Mouse (Mus musculus) intestine, embryonic 16.5 days (tissue): ENCODE measurements around the gene E2f4. TPM values are rescaled to one million over a fixed set of nuclear protein-coding genes. Genes with fewer than 3 reads are reported as not detected.

Experiments used
- ATAC-seq: fragments of 200-750 bp; cut with Nextera tagmentation; 2 replicates; pipeline ENCODE4 v1.8.0; 2017; ENCODE audit warnings: moderate TSS enrichment, moderate library complexity
- H3K27ac ChIP-seq: fragments of 300-500 bp; sonication (generic); 2 replicates; pipeline ENCODE4 v1.5.1; 2014; ENCODE audit warnings: mild to moderate bottlenecking, low read length
- H3K27me3 ChIP-seq: fragments of 300-500 bp; sonication (generic); replicated peaks from 2 replicates; pipeline ENCODE4 v1.6.1; 2014; ENCODE audit warnings: low read length, control low read depth, mixed read lengths; ENCODE audit not compliant: control insufficient read depth, insufficient read depth
- H3K36me3 ChIP-seq: fragments of 300-500 bp; sonication (generic); 2 replicates; pipeline ENCODE4 v1.6.1; 2014; ENCODE audit warnings: low read length, control low read depth; ENCODE audit not compliant: control insufficient read depth, insufficient read depth
- H3K4me1 ChIP-seq: fragments of 300-500 bp; sonication (generic); 2 replicates; pipeline ENCODE4 v1.6.1; 2014; ENCODE audit warnings: low read length, control low read depth, mixed read lengths; ENCODE audit not compliant: control insufficient read depth, insufficient read depth
- H3K4me2 ChIP-seq: fragments of 300-500 bp; sonication (generic); 2 replicates; pipeline ENCODE4 v1.6.1; 2014; ENCODE audit warnings: low read depth, low read length, control low read depth
- H3K4me3 ChIP-seq: fragments of 300-500 bp; sonication (generic); 2 replicates; pipeline ENCODE4 v1.5.1; 2014; ENCODE audit warnings: mild to moderate bottlenecking, low read length
- H3K9ac ChIP-seq: fragments of 300-500 bp; sonication (generic); 2 replicates; pipeline ENCODE4 v1.6.1; 2014; ENCODE audit warnings: low read depth, low read length
- H3K9me3 ChIP-seq: fragments of 300-500 bp; sonication (generic); 2 replicates; pipeline ENCODE4 v1.6.1; 2016; ENCODE audit warnings: low read length, control low read depth; ENCODE audit not compliant: control insufficient read depth
- WGBS: fragments of 180-500 bp; shearing (Covaris S2); extraction: QIAGEN DNeasy Blood & Tissue Kit; methylation state at CpG from one replicate; pipeline ENCODE4 v1.1.7; 2014; 5-methylcytosine and 5-hydroxymethylcytosine counted together
- polyA plus RNA-seq: library from polyadenylated mRNA; unstranded; fragments of >200 nt; fragmentation: Nextera tagmentation; extraction: Ambion mirVana; gene quantifications from 2 replicates; pipeline ENCODE4 v1.2.1, GENCODE M21; 2015

The E2f4 gene
- polyA plus RNA-seq, 1 experiment from 2014 or later = 89.2 TPM

GRCm38 (mm10) chr8:105318662-105319190 is 21.3 kb downstream of the E2f4 start:
- H3K9me3 ChIP-seq = no peaks in the 10 kb centered on the region
- H3K4me3 ChIP-seq = no peak overlapping the region
- WGBS = 80% methylated on average over 11 of the region's 11 CpGs
- H3K27ac ChIP-seq = no peak overlapping the region
- H3K4me2 ChIP-seq = no peak overlapping the region
- H3K9ac ChIP-seq = no peak overlapping the region
- H3K4me1 ChIP-seq = no peaks in the 10 kb centered on the region
- no peaks in the 10 kb centered on the region for H3K27me3 ChIP-seq
- H3K36me3 ChIP-seq = no peaks in the 10 kb centered on the region
- ATAC-seq = no peak

GRCm38 (mm10) chr8:105323183-105323582 is 25.7 kb downstream of the E2f4 start:
- 86% methylated on average over 4 of the region's 4 CpGs for WGBS
- Histone ChIP-seq H3K27me3 (no peaks in the 10 kb centered on the region), H3K4me3 (no peak overlapping the region), H3K36me3 (no peaks in the 10 kb centered on the region), H3K9ac (no peak overlapping the region), H3K4me2 (no peak overlapping the region), H3K27ac (no peak overlapping the region), H3K4me1 (peaks cover 15% of the 10 kb centered on the region), H3K9me3 (no peaks in the 10 kb centered on the region)
- no peak for ATAC-seq

GRCm38 (mm10) chr8:105325641-105326093 is 28.2 kb downstream of the E2f4 start:
- Histone ChIP-seq H3K4me2 (peak overlapping the region; percentile 76), H3K9me3 (no peaks in the 10 kb centered on the region), H3K4me3 (peak overlapping the region; percentile 88), H3K27me3 (no peaks in the 10 kb centered on the region), H3K4me1 (peaks cover 23% of the 10 kb centered on the region), H3K9ac (peak overlapping the region; percentile 88), H3K27ac (peak overlapping the region; percentile 72), H3K36me3 (peaks cover 15% of the 10 kb centered on the region)
- peak; percentile 36 for ATAC-seq
- under 1% methylated on average over 12 of the region's 12 CpGs for WGBS

- under 1% methylated on average over 36 of the region's 36 CpGs for WGBS
- ATAC-seq = peak; percentile 91
- H3K4me2 ChIP-seq = peak within 1 kb of the TSS; percentile 76
- no peaks in the 10 kb centered on the region for H3K27me3 ChIP-seq
- peak within 1 kb of the TSS; percentile 88 for H3K9ac ChIP-seq
- H3K9me3 ChIP-seq = no peaks in the 10 kb centered on the region
- peak within 1 kb of the TSS; percentile 88 for H3K4me3 ChIP-seq
- H3K27ac ChIP-seq = peak within 1 kb of the TSS; percentile 87
- H3K36me3 ChIP-seq = peaks cover 16% of the 10 kb centered on the region
- H3K4me1 ChIP-seq = peaks cover 23% of the 10 kb centered on the region
These were observed 28.7 kb downstream of the E2f4 start, which contains the start of the genes Lrrc29 and Tmem208 for GRCm38 (mm10) chr8:105326141-105326672. Lrrc29 (minus strand) TSS chr8:105326278. Tmem208 (plus strand) TSS chr8:105326354.

DNA sequence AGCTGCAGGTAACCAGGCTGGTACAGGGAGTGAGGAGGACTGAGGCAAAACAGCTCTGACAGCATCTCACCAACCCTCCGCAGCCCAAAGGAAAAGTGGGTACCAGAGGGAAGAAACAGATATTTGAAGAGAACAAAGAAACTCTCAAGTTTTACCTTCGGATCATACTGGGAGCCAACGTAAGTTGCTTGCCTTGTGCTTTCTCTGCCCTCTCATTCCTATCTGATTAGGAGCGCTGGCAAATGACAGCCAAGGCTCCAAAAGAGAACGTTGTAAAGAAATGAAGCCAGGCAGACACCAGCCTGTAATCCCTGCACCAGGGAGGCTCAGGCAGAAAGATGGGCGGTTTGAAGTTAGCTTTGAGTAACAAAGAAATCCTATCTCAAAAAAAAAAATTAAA is 29.5 kb downstream of the E2f4 start:
- no peaks in the 10 kb centered on the region for H3K9me3 ChIP-seq
- peaks cover 23% of the 10 kb centered on the region for H3K36me3 ChIP-seq
- peaks cover 23% of the 10 kb centered on the region for H3K4me1 ChIP-seq
- WGBS = 32% methylated on average over 6 of the region's 6 CpGs
- peak overlapping the region; percentile 88 for H3K9ac ChIP-seq
- peak overlapping the region; percentile 68 for H3K4me2 ChIP-seq
- peak overlapping the region; percentile 87; the same call in 1 of the 2 replicates for H3K27ac ChIP-seq
- peak overlapping the region; percentile 88 for H3K4me3 ChIP-seq
- no peaks in the 10 kb centered on the region for H3K27me3 ChIP-seq
- no peak for ATAC-seq

DNA sequence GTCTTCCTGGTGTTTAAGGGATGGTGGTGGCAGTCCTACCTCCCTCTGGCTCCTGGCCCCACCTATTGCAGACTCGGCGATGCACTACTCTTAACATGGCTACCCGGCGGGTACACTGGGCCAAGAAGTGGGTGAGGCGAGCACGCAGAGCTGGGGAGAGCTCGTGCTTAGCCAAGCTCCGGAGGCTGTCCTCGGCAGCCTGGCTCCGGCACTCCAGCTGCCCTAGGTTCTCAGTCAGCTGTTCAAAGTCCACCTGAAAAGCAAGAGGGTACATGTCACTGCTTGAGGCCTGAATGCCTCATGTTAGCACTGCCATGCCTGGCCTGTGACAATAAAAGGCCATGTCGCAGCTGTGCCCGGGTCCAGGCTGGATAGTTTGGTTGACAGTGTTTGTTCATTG is 32.9 kb downstream of the E2f4 start:
- no peak overlapping the region for H3K27ac ChIP-seq
- peaks cover 29% of the 10 kb centered on the region for H3K36me3 ChIP-seq
- 0 out of 2 replicates have a peak, but pooled peaks have one; percentile 2 for ATAC-seq
- H3K4me1 ChIP-seq = peaks cover 19% of the 10 kb centered on the region
- H3K4me2 ChIP-seq = no peak overlapping the region
- H3K4me3 ChIP-seq = no peak overlapping the region
- WGBS = 76% methylated on average over 12 of the region's 12 CpGs
- H3K9me3 ChIP-seq = no peaks in the 10 kb centered on the region
- H3K27me3 ChIP-seq = no peaks in the 10 kb centered on the region
- H3K9ac ChIP-seq = no peak overlapping the region

GRCm38 (mm10) chr8:105331469-105331868 is 34.0 kb downstream of the E2f4 start:
- 96% methylated on average over 22 of the region's 22 CpGs for WGBS

DNA sequence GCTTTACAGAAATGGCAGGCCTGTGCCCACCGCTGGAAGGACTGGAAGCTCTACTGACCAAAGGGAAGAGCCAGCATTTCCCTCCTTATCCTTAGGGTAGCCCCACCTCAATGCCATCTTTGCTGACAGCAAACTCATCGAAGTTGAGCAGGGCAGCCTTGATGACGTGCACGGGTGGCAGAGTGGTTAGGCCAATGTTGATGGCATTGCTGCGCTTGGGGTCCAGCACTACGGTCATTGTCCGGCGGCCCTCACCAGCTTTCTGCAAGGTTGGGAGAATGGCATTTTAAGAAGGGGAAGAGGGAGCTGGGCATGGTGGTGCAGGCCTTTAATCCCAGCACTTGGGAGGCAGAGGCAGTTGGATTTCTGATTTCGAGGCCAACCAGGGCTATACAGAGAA is 34.5 kb downstream of the E2f4 start:
- WGBS = 91% methylated on average over 9 of the region's 9 CpGs
- H3K27me3 ChIP-seq = no peaks in the 10 kb centered on the region
- peaks cover 16% of the 10 kb centered on the region for H3K4me1 ChIP-seq
- H3K9me3 ChIP-seq = no peaks in the 10 kb centered on the region
- H3K27ac ChIP-seq = 0 out of 2 replicates have a peak overlapping the region, but pooled peaks have one; percentile 24
- no peak overlapping the region for H3K4me3 ChIP-seq
- no peak overlapping the region for H3K4me2 ChIP-seq
- no peak overlapping the region for H3K9ac ChIP-seq
- ATAC-seq = no peak
- peaks cover 37% of the 10 kb centered on the region for H3K36me3 ChIP-seq

More at GRCm38 (mm10) chr8:105331469-105331868, 34.0 kb downstream of the E2f4 start:
- Histone ChIP-seq H3K4me2 (no peak overlapping the region), H3K27ac (no peak overlapping the region), H3K9me3 (no peaks in the 10 kb centered on the region), H3K27me3 (no peaks in the 10 kb centered on the region), H3K36me3 (peaks cover 32% of the 10 kb centered on the region), H3K9ac (no peak overlapping the region), H3K4me1 (peaks cover 16% of the 10 kb centered on the region), H3K4me3 (no peak overlapping the region)
- ATAC-seq = no peak

DNA sequence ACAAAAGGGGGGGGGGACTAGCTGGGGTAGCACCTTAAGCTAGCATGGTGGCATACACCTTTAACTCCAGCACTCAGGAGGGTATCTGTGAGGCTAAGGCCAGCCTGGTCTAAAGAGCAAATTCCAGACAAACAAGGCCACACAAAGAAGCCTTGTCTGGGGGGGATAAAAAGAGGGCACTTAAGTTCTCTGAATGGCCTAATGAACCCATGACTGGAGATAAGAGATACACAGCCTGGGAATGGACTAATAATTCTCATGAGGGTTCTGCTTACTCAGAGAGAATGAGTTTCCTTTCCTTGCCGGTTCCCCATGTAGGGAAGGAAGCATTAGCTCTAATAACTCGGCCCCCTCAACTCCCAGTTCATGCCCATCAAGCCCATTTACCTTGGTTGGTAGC is 35.1 kb downstream of the E2f4 start:
- Histone ChIP-seq H3K27me3 (no peaks in the 10 kb centered on the region), H3K27ac (peak overlapping the region; percentile 42), H3K4me1 (peaks cover 13% of the 10 kb centered on the region), H3K9me3 (no peaks in the 10 kb centered on the region), H3K4me3 (no peak overlapping the region), H3K4me2 (no peak overlapping the region), H3K36me3 (peaks cover 43% of the 10 kb centered on the region), H3K9ac (no peak overlapping the region)
- ATAC-seq = peak; percentile 84
- WGBS = 32% methylated on average over 2 of the region's 2 CpGs
